Mouse (Mus musculus) lung, postnatal 14 days (tissue): Measurements from ENCODE around the gene Fer.
A peak's percentile ranks its signal among the peaks of the same experiment; 100 is the strongest.

Experiments used
- DNase-seq: peaks from one replicate; pipeline ENCODE4 v3.0.0; 2021

Gene Fer

DNA sequence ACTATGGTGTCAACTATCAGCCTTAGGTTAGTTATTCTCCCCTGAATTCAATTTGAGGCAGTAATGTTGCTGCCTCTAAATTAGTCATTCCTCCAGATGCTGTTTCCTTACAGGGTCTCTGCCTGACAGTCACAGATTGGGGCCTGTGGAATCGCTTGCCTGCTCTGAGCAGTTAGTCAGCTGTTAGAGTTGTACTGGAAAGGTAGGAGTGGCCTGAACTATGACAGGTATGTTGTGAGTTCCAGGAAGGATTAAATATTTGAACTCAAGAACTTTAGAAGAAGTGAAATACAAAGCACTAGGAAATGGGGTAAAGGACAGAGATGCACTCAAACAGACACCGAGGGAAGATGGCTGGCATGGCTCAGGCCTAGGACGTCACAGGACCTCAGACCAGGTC is 233.9 kb downstream of the Fer start:
- no peak for DNase-seq

GRCm38 (mm10) chr17:64097788-64098359 is 235.0 kb downstream of the Fer start:
- DNase-seq, result no peak

- no peak for DNase-seq
These were observed 236.7 kb downstream of the Fer start for GRCm38 (mm10) chr17:64099395-64100171.

DNA sequence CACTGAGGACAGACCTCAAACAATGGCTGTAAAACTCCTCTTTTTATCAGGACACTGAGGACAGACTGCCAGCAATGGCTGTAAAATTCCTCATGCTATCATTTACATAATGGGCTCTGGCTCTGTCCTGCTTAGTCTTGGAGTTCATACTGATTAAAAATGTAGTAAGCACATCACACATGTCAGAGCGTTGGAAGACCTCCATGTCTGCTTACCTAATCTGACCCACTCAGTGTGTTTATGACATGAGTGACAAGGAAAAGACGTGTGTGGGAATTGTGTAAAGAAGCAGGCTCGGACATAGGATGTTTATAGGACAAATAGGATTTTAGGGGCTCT is 237.3 kb downstream of the Fer start:
- peak; percentile 8 for DNase-seq

- no peak for DNase-seq
These were observed 245.9 kb downstream of the Fer start for GRCm38 (mm10) chr17:64108773-64109172.

DNA sequence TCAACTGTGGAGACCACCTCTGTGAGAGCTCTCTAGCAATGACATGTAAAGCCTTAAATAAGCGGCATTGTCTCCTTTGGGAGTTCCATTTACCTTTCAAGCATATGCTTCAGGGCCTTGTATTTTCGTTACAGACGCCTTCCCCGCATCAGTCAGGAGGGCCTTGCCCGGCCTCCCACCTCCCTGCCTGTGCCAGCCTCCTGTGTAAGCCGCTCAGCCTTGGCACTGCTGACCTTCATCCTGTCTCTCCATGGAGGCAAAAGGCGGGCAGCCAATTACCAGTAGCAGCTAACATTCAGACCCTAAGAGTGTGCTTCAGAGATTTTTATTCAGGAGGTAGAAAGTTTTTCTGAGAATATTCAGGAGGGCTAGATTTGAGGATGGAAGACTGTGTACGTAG is 247.0 kb downstream of the Fer start:
- no peak for DNase-seq

DNA sequence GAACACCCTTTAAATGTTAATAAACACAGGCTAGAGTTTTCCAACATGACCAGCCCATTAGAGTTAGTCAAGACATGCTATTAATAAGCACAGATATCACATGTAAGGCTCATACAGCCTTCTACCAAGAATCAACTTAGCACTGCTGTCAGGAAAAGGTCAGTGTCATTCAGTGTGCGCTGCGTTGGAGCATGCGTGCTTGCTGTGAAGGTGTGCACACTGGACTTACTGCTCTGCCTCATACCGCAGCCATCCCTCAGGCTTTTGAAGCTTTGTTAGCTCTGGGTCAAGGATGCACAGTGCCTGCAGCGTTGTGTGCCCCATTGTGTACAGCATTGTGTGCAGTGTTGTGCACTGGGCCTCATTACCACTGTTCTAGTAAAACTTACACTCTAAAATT is 250.8 kb downstream of the Fer start:
- DNase-seq, result no peak

DNA sequence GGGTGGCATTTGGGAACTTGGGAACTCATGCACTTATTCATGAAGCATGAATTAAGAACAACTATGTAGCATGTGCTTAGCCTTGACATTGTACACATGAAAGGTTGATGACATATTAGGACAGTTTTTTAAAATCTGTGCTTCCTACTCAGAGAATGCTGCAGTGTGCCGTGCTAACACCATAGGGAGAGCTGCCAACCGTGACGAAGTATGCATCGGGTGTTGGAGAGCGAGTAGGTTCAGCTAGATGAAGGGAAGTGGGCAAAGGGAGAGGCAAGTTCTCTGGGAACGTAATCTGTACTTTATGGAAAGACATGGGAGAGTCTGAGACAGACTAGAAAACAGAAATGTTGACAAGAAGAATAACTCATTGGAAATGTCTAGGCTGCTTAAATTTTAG is 253.9 kb downstream of the Fer start:
- no peak for DNase-seq

GRCm38 (mm10) chr17:64119697-64120288 is 256.9 kb downstream of the Fer start:
- DNase-seq, result no peak

- DNase-seq, result no peak
These were observed 259.7 kb downstream of the Fer start for GRCm38 (mm10) chr17:64122556-64122955.

DNA sequence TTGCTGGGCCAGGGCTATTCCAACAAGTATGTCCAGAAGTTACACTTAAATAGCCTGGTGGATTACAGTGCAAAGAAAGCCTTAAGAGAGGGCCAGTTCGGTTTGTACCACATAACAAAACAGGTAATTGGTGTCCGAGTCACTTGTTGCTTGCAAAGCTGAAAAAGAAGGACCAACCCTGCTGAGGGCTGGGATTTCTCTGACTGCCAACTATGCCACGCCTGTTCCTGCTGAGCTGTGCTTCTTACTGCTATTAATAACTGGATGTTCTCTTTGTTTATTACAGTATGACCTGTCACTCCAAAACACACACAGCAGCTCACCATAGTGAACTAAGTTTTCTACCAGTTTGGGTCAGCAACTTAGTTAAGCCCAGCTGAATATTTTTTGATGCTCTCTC is 260.9 kb downstream of the Fer start:
- DNase-seq, result no peak

DNA sequence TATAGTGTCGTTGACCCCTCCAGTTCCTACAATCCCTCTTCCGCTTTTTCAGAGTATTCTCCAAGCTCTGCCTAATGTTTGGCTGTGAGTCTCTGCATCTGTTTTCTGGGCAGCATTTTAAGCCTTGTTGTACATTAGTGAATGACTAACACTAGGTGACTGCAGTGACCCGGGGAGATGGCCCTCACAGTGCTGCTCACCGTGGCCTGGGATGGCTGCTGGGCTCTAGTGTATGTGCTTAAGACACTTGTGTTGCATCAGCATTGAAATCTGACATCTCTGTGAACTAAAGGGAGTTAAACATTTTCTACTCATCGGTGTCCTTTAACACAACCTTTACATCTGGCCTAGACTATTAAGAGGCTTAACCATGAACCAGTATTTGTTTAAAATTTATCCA is 264.0 kb downstream of the Fer start:
- no peak for DNase-seq

- no peak for DNase-seq
These were observed 266.9 kb downstream of the Fer start for GRCm38 (mm10) chr17:64129750-64130149.

DNA sequence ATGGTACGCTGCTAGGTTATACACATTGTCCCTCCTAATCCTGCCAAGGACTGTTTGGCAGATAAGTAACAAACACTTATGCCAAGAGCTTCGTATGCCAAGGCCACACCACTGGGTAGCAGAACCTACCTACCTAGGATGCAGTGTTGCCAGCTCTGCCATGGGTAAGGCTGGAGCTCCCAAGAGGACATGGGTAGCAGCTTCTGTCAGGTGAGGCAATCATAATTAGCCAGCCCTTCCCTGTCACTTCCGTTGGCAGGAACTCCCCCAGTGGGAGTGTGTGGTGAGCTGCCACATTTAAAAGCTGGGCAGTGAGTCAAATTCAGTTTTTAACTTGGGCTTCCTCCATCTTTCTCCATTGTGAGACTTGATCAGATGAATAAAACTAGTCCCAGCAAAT is 267.5 kb downstream of the Fer start:
- no peak for DNase-seq

DNA sequence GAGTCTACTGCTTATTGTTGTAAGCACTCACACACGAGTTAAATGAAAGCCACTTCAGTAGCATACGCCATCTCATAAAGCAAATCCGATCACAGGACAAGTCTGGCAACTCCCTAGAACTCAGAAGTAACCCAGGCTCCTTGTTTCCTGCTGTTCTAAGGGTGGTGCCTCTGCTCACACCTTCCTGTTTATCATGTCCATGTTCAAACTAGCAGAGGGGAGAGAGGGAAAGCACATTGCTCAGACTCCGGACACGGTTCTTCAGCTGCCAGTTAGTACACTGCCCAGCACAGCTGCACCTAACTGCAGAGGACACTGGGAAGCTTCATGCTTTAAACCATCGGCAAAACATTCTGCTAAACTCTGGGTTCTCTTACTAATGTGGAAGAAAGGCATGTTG is 269.3 kb downstream of the Fer start:
- DNase-seq, result peak; percentile 8

GRCm38 (mm10) chr17:64135941-64136650 is 273.2 kb downstream of the Fer start:
- DNase-seq, result no peak

DNA sequence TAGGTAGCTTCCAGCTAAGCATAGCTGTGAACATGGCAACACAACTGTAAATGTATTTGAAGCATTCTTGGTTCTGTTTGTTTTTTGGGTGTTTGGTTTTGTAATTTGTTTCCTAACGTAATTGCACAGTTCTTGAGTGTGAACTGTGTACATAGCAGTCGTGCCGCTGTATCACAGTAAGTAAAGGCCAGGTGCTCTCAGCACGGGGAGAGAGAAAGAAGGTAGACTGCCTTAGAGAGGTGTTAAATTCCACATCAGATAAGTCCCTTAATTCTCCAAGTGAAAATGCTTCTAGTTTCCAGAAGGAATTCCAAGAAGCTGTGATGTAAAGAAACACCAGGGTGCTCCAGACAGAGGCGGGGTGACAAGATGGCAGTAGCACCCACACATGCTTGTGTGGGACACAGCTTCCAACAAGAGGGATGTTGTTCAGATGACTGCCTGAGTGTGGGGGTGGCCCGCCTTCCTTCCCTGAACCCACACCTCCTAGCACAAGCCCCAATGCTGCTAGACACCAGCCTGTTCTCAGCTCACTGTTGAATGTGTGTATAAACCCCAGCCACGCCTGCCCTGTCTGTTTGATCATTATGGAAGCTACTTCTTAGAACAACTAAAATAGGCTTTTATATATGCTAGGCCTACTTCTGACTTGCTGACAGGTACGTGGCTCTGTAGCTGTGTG is 275.3 kb downstream of the Fer start:
- no peak for DNase-seq

- peak; percentile 30 for DNase-seq
These were observed 276.5 kb downstream of the Fer start for GRCm38 (mm10) chr17:64139231-64139915.

- DNase-seq, result no peak
These were observed 277.4 kb downstream of the Fer start for GRCm38 (mm10) chr17:64140063-64140850.

- DNase-seq, result no peak
These were observed 279.0 kb downstream of the Fer start for GRCm38 (mm10) chr17:64141856-64142255.

DNA sequence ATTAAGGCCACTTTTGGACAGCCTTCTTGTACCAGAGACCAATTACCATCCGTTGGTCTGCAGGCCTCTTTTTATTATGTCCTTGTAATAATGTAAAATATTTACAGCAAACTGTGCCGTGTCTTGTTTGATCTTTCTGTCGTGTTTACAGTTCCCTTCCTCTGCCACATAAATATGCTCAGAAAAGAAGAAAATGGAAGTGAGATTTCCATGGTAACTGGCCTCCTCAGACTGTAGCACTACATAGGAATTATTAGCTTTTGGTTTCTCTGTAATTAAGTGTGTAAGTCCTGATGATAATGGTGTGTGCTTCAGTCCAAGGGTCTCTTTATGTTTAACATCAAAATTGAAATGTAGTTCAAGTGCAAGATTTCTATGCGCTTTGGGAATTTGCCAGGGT is 283.5 kb downstream of the Fer start:
- no peak for DNase-seq

DNA sequence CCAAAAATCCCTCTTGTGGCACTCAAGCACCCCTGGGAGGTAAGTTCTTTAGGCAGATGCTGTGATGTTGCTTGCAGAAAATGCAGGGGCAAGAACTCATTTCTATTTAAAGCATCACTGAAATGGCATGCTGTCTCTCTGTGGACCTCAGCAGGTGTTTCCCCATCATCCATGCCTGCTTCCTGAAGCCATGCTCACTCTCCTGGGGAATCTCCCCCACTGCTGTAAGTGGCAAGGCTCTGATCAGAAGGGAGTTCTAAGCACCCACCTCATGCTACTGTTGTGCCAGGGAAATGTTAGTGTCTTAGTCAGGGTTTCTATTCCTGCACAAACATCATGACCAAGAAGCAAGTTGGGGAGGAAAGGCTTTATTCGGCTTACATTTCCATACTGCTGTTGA is 287.9 kb downstream of the Fer start:
- no peak for DNase-seq
